Comparison of ENCODE assay signal across 13 mouse cellular contexts in genomic region chr7:113962078-113962477, GRCm38 (mm10).
A peak's percentile ranks its signal among the peaks of the same experiment; 100 is the strongest.
DNase-seq lines count a peak whose midpoint lies in the region; ATAC-seq and TF ChIP-seq lines count a peak whose summit lies in the region.
"Had no signal": no experiment of that assay in that cellular context is flagged by ENCODE, and none has a peak within 500 bp of the region (broad histone marks: within the 10 kb centered on the region; RNA-seq: fewer than 3 reads in every experiment).

No protein-coding gene starts in this region.

- no peak overlapping the region for H3K9ac ChIP-seq in liver, adult 2 months (ENCODE audit: low read depth, low read length)
- H3K9ac ChIP-seq in liver, embryonic 12.5 days = no peak overlapping the region
- H3K9ac ChIP-seq: heart, embryonic 15.5 days had no signal

- no peaks in the 10 kb centered on the region for H3K27me3 ChIP-seq in liver, adult 2 months (ENCODE audit: control insufficient read depth, insufficient read depth, low read length)
- no peaks in the 10 kb centered on the region for H3K27me3 ChIP-seq in liver, embryonic 12.5 days (replicated peaks)
- H3K27me3 ChIP-seq: heart, embryonic 15.5 days had no signal

- H3K9me3 ChIP-seq in liver, embryonic 12.5 days (replicated peaks) = no peaks in the 10 kb centered on the region
- H3K9me3 ChIP-seq: heart, embryonic 15.5 days; limb, embryonic 10.5 days; megakaryocyte, embryonic 14.5 days had no signal

- TF ChIP-seq CTCF in liver, adult 2 months (IDR thresholded peaks at IDR 0.05; ENCODE audit: low read depth, low read length) = no peak

- H3K79me2 ChIP-seq in liver, adult 2 months (ENCODE audit: control insufficient read depth, insufficient read depth, low read length) = no peaks in the 10 kb centered on the region

- H3K4me2 ChIP-seq in liver, embryonic 12.5 days = no peak overlapping the region
- H3K4me2 ChIP-seq: heart, embryonic 15.5 days had no signal

- no peak for TF ChIP-seq POLR2A in liver, adult 2 months (IDR thresholded peaks at IDR 0.05; ENCODE audit: extremely low read depth, insufficient read depth, low read length)

- peak; percentile 21 to 67 for DNase-seq in adrenal gland, adult (ENCODE audit: inconsistent age in 2 of 2, low spot score in 1 of 2)
- DNase-seq in adrenal gland, postnatal 4 days (ENCODE audit: low spot score in 2 of 2) = no peak
- DNase-seq in liver, adult 2 months (ENCODE audit: extremely low read depth, low read depth, low spot score) = peak; percentile 98
- DNase-seq in heart, postnatal 10 days = peak; percentile 17 to 20
- DNase-seq in lung, postnatal 4 days = peak; percentile 35 to 81
- no peak for DNase-seq in thymus, postnatal 14 days
- no peak for DNase-seq in layer of hippocampus, adult 9-10 months (ENCODE audit: low spot score)

- 11% methylated on average over 4 of the region's 4 CpGs for WGBS in liver, adult 2 months
- WGBS in liver, embryonic 12.5 days (ENCODE audit: insufficient replicate concordance) = 84% methylated on average over 4 of the region's 4 CpGs

- peaks cover 8% of the 10 kb centered on the region; the same call in 1 of the 2 replicates for H3K4me1 ChIP-seq in liver, adult 2 months (ENCODE audit: control insufficient read depth, insufficient read depth, low read length)
- no peaks in the 10 kb centered on the region for H3K4me1 ChIP-seq in liver, embryonic 12.5 days
- H3K4me1 ChIP-seq: limb, embryonic 10.5 days; megakaryocyte, embryonic 14.5 days had no signal

- intact Hi-C loops in heart, postnatal 10 days (cut with DNase I) = no loop called here

- H3K36me3 ChIP-seq in liver, adult 2 months (ENCODE audit: control insufficient read depth, insufficient read depth, low read length) = no peaks in the 10 kb centered on the region
- no peaks in the 10 kb centered on the region for H3K36me3 ChIP-seq in liver, embryonic 12.5 days
- H3K36me3 ChIP-seq: heart, embryonic 15.5 days; limb, embryonic 10.5 days had no signal

- no peak overlapping the region for H3K27ac ChIP-seq in liver, adult 2 months (replicated peaks; ENCODE audit: insufficient read depth, low read depth, low read length)
- no peak overlapping the region for H3K27ac ChIP-seq in liver, embryonic 12.5 days
- H3K27ac ChIP-seq: heart, embryonic 15.5 days; limb, embryonic 10.5 days had no signal

- ATAC-seq in liver, embryonic 12.5 days = no peak
- ATAC-seq: intestine, postnatal 0 days had no signal

- H3K4me3 ChIP-seq in liver, adult 2 months (ENCODE audit: insufficient read depth, low read depth, low read length) = no peak overlapping the region
- H3K4me3 ChIP-seq in liver, embryonic 12.5 days = no peak overlapping the region
- H3K4me3 ChIP-seq: erythroblast, embryonic 14.5 days; heart, embryonic 15.5 days; limb, embryonic 10.5 days; megakaryocyte, embryonic 14.5 days had no signal

Comparison
In these comparisons a context has a peak if more than half of its experiments do, and no peak if none do; other contexts are left out.
1. DNase-seq: peak in adrenal gland, adult (2 of 2), liver, adult 2 months (single experiment), heart, postnatal 10 days (2 of 2) and lung, postnatal 4 days (2 of 2); none in adrenal gland, postnatal 4 days (0 of 2), thymus, postnatal 14 days (single experiment) and layer of hippocampus, adult 9-10 months (single experiment).